Mouse (Mus musculus): ENCODE results near the gene Mfap2.

Mfap2 gene

DNA sequence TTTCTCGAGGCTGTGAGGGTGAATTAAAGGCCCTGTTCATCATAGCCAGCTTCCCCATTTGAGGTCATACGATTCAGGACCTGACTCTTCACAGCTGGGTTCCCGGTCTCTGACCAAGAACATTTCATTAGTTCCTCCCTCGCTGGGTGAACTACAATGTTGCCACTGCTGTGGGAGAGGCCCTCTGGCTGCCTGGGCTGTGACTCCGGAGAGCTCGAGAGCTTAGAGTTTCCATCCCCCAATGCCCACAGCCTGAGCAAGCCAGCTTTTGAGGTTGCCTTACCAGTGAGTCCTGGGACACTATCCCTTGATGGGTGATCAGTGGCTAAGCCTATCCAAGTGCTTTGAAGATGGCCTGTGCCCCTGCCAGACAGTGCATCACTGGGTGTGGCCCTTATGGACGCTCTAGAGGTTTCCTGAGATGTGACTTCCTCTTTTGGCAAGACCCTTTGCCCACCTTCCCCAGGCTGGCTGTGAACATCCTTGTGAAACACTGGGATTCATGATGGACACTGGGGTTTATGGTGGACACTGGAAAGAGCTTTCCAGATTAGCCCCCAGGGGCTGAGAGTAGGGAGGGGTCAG is 21.4 kb upstream of the Mfap2 start:
- DNase-seq: no peak

DNA sequence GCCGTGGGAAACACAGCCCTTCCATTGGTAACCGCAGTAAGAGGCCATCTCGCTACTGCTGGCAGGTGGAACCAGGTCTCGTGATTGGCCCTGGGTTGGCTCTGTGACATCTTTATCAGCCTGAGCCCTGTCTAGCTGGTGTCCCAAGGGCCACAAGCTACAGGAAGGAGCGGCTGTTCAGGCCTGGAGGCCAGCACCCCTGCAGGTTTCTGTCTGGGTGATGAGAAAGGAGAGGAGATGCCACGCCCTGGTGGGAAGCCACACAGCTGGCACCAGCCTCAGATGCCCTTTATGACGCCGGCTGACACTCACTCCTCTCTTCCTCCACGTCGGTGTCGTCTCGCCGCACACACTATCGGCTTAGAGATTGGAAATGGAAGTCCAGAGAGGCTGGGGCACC is 20.8 kb upstream of the Mfap2 start:
- no peak for DNase-seq

DNA sequence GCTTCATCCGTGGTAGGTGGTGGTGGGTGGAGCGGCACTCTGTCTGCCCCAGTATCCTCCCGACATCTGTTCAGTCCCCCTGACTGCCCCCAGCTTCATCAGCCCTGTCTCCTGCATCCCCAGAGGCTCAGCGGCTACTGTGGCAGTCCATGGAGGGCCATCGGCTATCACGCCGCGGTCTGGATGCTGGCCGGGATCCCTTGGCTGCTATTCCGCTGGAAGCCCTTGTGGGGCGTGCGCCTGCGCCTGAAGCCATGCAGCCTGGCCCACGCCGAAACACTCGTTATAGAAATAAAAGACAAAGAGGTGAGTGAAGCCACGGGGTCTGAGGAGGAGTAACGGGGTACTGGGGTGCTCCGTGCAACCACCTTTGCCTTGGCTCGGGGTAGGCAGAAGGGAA is 18.0 kb upstream of the Mfap2 start:
- DNase-seq: no peak

DNA sequence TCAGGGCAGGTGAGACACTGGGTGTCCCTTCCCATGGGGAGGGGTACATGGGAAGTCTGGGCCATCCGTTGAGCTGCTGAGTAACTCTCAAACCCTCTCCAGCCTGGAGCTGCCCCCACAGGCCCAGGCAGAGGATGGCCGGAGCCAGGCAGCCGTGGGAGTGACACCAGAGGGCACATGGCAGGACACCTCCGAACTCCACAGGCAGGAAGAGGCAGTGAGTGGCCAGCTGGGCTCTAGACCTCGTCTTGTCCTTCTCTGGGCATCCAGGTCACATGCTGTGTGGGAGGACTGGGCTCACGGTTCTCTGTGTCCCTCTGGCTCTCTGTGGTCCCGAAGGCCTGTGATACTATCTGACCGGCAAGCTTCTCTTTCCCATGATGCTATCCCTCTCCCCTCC is 16.4 kb upstream of the Mfap2 start:
- DNase-seq: no peak

DNA sequence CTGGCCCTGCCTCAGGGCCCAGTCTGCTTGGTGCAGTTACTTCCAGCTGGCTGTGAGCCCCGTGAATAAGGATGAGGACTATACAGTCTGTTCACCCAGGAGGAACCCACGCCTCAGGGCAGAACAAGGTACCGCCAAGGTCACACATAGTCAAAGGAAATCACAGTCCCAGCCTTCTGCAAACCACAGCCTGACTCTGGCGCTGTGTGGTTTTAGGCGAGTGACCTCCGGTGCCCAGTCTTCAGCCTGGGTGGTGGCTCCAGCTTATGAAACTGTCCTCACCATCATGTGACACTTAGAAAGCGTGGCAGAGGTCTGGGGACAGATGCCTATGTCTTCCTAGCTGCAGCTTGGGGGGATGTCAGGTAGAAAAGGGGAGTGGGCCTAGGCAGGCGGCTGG is 14.4 kb upstream of the Mfap2 start:
- DNase-seq: no peak

DNA sequence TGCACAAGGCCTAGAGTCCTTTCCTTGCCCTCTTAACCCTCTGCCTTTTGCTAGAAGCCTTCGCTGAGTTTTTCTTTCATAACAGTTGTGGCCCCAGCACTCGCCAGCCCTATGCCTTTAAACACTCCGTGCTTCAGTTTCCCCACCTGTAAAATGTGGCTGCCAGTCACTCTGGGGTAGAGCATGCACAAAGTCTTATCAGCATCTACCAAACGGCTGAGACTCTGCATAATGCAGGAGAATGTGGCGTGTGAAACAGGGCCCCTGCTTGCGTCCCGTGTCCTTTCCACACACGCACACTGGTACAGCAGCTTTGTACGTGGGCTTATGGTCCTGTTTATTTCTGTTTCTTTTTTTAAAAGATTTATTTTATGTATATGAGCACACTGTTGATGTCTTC is 13.4 kb upstream of the Mfap2 start:
- no peak for DNase-seq

DNA sequence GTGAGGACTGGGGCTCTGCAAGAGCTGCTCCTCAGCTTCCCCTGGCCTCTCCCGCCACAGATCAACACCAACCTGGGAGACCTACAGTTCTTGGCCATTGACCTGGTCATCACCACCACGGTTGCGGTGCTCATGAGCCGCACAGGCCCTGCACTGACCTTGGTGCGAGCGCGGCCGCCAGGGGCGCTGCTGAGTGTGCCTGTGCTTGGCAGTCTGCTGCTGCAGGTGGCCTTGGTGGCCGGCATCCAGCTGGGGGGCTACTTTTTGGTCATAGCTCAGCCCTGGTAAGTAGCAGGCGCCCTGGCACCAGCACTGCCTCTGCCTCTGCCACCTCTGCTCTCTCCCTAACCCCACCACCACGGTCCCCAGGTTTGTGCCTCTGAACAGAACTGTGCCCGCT is 4.2 kb upstream of the Mfap2 start:
- no peak for DNase-seq

DNA sequence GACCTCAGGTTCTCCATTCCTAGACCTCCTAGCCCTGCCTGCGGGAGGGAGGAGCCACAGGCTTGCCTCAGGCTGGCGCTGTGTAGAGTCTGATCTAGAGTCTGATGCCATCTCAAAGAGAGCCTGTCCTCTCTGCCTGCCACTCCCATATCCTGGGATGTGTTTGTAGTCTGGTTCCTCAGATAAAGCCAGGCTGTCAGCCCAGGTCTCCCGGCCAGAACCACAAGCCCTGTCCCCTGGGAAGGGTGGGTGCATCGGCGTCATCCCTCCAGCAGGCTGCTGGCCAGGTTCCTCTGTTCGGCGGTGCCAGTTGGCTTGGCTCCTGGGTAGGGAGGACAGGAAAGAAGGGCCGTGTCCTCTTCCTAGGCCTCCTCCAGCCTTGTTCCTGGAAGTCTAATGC is 2.2 kb upstream of the Mfap2 start:
- no peak for DNase-seq

DNA sequence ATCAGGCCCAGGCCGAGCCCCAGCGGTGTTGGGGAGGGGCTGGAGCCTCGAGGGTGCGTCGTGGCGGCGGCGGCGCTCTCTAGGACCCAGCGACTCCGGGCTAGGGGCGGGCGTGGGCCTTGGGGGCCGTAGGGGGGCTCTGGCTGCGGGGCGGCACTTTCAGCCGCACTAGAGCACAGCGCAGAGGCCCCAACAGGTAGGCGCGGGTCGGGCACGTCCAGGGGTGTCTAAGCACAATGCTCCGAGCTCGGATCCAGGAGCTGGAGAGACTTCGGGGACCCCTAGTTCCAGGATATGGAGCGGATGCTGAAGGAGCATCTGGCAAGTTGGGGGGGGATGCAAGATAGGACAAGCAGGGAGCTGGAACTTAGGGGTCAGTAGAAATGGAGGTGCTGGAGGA is 308 bp downstream of the Mfap2 start:
- no peak for DNase-seq

DNA sequence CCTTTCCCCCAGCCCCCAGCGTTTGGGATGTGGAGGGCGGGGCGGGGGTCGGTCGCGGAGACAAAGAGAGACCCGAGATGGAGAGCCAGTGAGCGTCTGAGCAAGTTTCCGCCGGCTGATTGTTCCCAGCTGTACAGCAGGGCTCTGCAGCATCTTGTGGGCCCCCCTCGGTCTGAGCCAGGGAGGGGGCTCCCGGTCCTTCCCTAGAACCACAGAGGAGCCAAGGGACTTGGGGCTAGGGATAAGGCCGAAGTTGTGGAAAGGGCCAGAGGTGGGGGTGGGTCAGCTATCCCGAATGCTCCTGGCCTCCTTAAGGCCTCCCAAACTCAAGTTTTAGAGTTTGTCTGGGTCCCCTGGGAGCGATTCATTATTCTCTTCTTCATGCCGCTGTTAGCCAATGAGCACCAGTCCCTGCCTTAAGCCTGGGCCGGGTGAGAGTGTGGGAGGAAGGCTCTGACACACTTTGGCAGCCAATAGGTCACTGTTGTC is 767 bp downstream of the Mfap2 start:
- no peak for DNase-seq

DNA sequence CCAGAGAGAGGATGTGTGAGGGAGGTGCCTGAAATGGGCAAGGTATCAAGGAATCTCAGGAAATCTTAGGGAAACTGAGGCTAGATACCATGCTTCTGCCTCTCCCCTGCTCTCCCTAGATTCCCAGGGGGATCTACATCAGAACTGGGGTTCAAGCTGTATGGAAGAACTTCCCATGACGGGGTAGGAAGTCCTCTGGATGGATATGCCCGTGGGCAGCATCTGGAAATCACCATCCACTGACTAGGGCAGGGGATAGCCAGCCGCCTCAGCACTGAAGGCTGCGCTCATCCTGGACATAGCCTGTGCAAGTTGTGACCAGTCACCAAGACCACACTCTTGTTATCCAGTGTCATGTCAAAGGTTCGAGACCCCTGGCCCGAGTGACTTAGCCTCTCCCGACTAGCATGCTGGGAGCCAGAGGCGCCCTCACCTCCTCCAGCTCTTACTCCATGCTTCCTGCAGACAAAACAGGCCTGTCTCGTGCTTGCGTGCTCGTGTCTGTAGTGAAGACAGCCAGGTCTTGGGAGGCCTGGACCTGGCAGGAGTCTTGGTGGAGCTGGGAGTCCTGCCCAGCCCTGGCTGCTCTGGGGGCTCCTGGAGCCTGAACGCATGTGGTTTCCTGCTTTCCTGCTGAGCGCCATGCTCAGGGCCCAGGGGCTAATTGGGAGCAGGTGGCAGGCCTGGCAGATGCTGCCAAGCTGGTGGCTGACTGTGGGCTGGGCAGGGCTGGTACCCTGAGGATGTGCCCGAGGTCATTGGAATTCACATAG is 1.5 kb downstream of the Mfap2 start:
- no peak for DNase-seq

DNA sequence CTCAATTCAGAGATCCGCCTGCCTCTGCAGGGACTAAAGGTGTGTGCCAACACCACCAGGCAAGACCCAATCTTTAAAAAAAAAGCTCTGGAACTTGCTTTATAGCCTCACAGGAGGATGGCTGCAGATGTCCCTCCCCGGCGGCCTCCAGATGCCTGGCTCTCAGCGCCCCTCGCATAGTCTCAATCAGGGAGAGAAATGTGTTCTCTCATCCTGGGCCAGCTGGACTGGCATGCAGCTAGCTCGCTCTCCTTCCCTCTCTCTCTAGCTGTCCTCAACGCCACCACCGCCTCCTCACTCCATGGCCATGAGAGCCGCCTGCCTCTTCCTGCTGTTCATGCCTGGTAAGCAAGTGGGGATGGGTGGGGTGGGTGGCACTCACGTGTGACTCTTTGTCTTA is 2.3 kb downstream of the Mfap2 start:
- DNase-seq: peak; percentile 44

DNA sequence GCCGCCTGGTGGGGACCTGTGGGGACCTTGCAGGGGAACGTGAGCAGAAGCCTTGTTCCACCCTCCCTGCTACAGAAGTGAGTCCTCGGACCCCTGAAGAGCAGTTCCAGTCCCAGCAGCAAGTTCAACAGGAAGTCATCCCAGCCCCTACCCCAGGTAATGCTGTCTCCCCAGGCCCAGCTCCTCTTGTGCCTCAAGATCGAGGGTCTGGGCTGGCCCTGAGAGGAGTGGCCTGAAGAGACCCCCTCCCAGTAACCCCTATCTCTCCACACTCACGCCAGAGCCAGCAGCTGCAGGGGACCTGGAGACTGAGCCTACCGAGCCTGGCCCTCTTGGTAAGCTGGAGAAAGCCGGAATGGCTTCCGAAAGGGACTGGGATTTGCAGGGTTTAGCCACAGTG is 3.9 kb downstream of the Mfap2 start:
- DNase-seq: no peak

DNA sequence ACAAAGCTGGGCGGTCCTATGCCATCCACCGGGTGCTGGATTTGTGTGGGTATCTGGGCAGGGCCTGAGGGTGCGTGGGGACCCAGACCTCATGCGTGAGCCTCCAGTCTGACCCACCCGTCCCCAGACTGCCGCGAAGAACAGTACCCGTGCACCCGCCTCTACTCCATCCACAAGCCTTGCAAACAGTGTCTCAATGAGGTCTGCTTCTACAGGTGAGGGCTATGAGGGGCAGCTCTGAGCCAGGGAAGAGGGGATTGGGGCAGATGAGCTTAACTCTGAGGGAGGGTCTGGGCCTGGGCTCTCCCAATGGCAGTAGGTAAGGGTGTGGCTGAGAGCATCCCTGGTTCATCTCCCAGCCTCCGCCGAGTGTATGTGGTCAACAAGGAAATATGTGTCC is 4.6 kb downstream of the Mfap2 start:
- no peak for DNase-seq

DNA sequence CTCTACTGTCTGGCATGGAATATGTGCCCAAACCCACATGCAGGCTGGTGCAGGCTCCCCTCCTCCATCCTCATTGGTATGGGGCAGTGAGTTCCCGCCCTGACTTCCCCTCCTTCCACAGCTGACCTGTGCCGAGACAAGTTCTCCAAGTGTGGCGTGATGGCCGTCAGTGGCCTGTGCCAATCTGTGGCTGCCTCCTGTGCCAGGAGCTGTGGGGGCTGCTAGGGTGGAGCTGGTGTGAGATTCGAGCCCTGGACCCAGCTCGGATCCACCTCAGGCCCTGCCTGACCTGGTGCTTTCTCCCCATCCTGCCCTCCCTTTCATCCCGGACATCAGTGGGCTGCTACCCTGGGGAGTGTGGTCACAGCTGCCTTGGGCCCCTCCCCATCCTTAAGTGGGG is 5.1 kb downstream of the Mfap2 start:
- no peak for DNase-seq

DNA sequence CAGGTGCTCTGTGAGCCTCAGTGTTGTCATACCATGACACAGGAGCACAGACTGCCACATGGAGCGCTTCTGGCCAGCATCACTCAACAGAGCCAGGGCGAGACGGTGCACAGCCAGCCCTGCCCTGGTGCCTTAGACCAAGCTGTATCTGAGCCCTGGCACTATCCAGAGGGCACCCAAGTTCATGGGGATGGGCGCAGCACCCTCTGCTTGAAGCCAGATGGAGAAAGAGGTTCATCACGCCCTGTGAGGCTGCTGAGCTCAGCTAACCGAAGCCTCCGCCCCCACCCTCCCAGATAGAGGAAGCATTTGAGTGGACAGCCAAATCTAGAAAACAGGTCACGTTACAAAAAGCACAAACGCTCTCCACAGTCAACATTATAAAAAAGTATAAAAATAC is 6.1 kb downstream of the Mfap2 start:
- DNase-seq: peak; percentile 60

DNA sequence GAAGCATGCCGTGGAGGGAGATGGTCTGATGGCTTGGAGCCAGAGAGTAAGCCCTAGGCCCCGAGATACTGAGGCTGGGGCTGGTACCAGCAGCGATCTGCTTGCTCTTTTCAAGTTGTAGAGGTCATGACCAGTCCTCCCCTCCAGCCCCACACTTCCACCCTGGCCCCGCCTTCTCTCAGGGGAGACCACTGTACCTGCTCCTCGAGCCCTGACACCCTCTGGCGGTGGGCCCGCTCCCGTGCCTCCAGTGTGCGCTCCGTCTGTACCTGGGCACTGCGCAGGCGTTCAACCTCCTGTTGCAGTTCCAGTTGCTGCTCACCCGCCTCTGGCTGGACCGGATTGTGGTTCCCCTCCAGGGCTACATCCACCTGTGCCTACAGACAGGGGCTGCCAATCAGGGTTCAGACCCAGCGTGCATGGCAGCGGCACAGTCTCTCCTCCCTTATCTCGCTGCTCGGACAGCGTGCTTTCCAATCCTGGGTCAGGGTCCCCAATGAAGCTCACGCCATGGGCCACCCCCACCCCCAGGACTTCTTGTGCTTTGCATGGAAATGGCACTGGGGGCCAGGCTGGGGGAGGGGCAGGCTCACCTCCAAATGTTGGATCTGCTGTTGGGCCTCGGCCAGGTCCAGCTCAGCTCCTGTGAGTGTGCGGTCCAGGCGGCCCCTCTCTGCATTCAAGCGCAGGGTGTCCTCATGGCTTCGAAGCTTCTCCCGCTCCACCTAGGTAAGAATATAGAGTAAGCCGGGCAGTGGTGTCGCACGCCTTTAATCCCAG is 7.6 kb downstream of the Mfap2 start:
- DNase-seq: no peak

DNA sequence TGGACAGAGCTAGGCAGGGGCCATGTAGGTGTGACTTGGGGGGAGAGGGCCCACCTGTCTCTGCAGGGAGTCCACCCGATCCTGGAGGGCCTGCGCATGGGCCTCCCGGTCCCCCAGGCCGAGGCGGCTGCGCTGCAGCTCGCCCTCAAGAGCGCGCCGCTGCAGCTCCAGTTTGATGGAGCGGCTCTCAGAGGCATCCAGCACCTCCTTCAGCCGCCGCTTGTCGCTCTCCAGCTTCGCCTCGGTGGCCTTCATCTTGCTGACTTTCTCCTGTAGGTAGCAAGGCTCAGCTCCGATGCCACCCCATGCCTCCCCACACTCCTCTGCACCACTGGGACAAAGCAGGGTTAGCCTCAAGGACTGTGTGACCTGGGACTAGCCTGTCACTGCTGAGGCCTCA is 10.0 kb downstream of the Mfap2 start:
- no peak for DNase-seq

DNA sequence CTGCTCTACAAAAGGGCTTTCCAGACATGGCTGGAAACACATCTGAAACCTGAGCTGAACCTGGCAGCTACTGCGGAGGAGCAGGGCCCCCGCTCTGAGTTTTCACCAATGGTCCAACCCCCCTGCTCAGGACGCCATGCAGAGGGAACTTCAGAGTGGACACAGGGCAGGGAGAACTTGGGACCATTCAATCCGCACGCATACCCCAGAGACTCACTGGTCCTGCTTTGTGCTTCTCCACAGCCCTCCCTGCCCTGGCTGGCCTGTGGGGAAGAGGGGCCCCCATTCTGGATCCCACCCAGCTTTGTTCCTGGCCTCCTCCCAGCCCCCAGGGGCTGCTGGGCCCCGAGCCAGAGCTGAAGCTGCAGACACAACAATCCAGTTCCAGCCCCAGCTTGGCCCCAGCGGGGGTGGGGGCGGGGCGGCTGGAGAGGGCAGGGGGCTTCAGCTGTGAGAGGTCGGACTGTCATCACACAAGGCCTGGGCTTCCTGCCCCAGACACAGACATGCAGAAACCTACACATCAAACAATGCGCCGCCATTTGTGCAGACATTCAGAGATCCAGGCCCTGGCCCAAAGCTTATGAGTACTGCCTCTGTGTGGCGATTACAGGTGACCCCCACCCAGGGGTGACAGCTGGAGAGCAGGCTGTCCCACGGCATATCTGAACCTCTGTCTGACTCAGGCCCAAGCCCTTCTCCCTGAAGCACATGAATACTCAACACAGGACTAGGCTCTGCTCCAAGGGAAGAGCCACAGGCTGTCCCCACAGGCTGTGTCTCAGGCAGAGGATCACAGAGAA is 10.8 kb downstream of the Mfap2 start:
- DNase-seq: no peak

DNA sequence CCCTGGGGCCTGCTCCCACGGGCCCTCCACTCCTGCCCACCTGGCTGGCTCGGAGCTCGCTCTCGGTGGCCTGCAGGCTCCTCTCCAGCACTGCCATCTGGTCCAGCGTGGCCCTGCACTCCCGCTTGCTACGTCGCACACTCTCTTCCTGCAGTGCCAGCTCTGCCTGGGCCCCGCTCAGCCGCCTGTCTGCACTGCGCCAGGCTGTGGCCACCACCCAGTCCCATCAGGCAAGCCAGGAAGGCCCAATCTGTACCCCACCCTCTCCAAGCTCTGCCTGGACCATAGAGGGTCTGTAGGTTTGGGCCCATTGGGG is 11.4 kb downstream of the Mfap2 start:
- no peak for DNase-seq

DNA sequence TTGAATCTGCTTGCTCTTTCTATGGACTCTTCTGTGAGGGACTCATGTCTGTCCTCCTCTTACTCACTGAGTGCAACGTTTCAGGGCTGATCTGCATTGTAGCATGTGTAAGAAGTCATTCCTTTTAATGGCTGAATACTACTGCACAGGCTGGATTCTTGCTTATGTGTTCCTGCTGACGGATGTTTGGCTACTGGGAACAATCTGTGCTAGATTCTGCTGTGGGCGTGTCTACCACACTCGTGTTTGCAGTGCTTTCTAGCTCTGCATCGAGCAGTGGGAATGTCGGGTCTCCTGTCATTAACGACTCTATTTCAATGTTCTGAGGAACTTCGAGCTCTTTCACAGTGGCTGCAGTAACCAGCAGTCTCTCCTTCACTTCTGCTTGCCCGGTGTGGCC is 13.8 kb downstream of the Mfap2 start:
- no peak for DNase-seq

DNA sequence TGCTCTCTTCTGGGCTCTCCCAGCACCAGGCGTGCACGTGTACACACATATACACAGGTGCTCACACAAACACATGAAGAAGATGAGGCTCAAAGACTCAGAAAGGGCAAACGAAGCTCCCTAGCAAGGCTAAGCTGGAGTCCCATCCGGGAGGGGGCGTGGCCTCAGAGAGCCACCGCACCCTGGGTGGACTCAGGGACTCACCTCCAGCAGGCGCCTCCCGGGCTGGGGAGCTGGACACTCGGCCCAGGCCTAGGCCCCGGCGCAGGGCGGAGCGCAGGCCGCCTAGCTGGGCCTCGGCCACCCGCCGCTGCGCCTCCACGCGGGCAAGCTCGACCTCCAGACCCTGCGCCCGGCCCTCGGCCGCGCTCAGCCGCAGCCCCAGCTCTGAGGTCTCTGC is 14.8 kb downstream of the Mfap2 start:
- DNase-seq: no peak

DNA sequence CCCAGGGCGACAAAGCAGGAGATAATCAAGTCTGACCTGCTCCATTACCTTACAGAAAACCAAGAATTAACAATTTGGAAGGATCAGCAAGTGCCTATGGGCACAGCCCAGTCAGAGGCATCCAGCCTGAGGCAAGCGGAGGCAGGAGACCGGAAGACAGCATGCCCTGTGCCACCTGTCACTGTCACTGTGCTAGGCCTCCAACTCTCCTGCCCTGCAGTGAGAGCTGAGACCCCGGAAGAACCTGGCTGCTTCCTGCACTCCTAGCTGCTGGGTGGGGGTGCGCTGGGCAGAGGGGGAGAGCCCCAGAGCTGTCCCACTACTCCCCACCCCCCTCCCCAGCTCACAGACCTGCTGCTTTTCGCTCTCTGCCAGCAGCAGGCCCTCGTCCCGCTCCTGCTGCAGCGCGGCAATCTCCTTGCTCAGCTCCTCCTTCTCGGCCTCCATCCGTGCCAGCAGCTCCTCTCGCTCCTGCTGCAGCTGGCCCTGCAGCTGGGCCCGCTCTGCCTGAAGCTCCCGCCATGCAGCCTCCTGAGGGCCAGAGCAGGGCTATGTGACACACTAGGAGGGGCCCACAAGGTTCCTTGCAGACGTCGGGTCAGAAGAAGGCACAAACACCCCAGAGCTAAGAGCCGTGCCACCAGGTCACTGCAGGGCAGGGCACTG is 20.5 kb downstream of the Mfap2 start:
- no peak for DNase-seq

All from right cerebral cortex, adult 18-20 months (tissue).